Mouse (Mus musculus) kidney, adult 18-20 months (tissue): ENCODE measurements at regions not wholly inside any gene's neighbourhood (a gene's known extent, or its start where the extent isn't known, plus 50 kb on each side); places are given as distances from the start of the nearest gene placed in this dataset.

Experiments used
- DNase-seq: peaks from one replicate; pipeline ENCODE4 v3.0.0; 2021

DNA sequence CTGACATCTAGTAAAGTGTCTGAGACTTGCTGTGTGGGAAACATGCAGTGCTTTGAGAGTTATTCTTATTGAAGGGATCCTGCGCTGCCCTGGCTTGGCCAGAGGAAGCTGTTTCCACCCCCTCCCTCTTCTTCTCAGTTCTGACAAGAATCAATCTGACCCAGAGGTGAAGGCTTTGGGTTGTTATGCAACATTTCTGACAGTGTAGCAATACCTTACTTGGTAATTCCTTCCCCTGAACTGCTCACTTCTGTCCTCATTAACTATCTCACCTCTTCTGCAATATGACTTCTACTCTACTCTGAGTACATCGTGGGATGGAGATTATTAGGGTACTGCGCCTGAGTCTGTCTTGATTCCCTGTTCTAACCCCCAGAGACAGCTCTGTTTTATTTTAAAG, 586.8 kb upstream of the Nrsn1 start:
- no peak for DNase-seq

DNA sequence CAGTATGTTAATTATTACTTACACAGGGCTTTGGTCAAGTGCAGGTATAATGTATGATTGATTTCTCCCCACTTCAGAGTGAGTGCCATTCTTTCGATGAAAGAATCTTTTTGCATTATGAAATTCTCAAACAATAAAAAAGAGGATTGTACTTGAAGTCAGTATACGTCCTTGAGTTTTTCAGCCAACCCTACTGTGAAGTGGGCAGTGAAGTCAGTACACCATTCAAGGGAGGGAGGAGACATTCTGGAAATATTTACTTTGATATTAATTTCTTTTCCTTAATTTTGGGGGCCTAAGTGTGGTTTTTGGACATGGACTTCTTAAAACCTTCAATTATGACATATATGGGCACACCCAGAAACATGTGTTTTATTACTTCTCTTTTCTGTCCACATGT, 586.2 kb upstream of the Nrsn1 start:
- no peak for DNase-seq

DNA sequence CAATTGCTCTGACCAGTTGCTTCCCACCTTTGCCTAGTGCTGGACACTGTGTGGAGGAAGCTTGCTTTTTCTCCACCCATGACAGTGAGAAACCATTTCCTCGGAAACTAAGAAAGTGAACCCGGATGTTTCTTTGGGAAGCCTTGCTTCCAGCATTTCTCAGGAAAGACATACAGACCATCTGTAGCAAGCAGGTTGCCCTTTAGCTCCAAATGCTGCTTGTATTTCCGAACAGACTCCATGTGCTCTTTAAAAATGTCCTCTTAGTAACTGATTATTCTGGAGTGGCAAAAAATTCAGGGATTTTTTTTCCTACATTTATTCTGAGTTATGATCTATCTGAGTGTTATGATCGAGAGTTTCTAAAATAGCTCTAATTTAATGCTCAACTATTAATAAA, 577.9 kb upstream of the Nrsn1 start:
- DNase-seq: no peak

DNA sequence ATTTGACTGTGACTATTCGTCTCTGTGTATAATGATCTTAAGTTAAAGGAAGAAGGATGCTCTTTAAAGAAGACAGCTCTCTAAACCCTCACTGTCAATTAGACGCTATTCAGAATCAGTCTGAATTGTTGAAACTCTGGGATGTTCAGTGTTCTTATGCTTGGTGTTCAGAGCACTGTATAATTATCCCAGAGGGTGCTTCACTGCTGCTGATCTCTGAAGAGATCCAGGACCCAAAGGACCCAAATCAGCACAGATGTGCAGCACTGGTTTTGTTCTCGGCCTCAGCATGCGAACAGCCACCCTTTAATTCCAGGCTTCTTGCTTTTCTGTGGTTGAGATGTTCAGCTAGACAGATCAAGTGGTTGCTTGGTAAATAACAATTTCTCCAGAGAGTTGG, 567.9 kb upstream of the Nrsn1 start:
- no peak for DNase-seq

DNA sequence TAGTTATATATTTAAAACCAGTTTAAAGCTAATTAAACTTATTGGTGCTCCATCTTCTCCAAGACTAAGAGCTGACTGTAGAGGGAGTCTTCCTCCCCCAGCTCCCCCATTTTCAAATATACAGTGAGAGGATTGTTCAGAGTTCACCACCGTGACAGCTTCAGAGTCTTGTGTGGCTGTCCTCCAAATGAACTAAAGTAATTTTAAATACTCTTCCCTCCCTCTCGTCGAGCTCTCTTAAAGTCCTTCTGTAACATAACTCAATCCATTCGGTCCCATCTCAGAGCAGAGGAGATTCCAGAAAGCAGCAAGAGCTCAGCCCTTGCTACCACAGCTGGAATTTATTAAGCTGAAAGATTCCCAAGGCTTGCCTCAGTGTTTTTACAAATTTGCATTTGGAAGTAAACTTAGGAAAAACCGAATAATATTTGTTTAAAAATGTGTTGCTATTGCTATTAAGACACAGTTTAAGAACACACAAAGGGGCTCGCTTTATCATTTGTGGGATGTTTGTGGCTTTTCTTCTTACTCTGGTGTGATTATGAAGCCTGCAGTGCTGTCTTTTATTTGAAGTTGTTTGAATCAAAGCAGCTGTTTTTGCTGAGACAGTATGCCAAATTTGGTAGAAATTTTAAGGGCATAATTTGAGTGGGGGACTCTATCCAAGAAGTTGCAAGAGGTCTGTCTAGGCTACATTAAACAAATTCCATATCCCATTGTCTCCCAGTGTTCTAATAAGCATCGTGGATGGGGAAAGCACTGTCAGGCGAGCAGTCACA, 559.0 kb upstream of the Nrsn1 start:
- no peak for DNase-seq

DNA sequence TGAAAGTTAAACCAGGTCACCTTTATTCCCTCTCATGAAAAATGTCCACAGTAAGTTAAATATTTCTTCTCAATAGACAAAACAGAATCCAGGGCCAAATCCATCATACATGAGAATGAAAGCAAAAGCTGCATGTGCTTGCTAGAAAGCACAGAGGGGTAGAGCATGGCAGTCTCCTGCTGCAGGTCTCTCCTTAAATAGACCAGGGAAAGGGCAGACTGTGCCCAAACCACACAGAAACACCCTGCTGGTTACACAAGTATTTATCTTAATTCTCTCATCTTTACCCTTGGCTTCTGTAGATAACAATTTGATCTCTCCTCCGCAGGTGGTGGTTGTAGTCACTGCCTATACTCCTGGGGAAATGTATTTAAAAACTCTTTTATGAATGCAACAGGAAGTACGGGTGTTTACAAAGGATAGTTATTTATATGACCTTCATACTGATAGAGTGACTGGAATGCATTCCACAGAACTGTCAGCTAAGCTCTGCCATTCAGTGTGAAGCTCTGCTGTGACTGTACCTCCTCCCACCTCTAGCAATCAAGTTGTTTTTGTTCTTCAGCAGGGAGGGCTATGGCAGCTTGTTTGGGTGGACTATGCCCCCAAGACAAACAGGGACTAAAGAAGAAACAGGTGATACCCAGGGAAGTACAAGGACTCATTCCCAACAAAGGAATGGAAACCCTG, 538.4 kb upstream of the Nrsn1 start:
- no peak for DNase-seq

DNA sequence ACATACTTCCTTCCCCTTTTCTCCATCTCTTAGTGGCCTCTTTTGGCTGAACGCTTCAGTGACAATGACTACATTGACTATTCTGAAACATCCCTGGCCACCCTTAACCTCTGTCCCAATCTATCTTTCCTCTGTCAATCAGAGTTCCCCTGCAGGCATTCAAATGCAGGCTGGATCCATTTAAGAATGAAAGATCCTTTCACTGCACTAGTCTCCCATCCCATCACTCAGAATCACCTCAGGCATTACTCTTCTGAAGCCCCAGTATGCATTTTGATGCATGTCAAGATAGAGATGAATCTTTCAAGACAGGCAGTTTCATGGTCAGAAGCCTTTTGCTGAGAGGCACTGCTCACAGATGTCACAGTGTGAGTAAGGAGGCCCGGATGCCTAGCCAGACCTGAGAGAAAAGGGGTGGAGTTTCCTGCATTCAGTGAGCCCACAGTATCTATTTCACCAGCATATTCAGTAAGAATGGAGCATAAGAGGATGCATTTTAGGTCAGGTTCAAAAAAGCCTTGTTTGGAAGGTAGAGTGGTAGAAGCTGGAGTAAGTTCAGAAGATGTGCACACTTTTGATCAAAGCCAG, 523.0 kb upstream of the Nrsn1 start:
- DNase-seq: no peak

DNA sequence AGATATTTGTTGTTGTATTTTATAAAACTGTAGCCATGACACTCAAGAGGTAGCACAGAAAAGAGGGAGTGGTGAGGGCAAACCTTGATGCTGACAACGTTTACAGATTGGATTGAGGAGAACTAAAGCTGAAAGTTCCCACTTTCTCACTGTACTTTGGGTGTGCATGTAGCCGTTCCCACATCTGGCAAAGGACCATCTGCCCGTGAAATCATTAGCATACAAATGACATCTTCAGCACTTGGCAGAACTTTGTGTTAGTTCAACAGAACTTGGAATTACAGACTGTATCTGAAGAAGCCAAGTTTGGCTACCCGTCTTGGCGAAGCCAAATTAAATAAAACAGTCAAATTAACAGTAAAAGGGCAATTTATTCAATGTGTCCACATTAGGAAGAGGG, 510.9 kb upstream of the Nrsn1 start:
- DNase-seq: peak; percentile 2

DNA sequence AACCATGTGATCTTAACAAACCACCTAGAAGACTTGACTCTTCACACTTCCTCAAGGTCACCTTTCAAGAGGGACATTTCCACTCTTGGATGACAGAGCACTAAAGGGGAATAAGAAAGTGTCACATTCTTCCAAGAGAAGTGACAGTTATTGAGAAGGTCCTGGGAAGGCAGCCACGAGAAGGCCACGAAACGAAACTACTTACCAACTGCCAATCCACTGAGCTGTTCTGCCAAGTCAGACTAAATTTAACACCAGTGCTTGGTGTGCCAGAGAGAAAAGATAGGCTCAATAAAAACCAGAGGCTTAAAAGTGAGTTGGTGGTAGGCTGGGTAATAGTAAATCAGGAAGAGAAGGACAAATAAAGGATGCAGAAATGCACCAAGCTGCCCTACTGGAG, 507.4 kb upstream of the Nrsn1 start:
- no peak for DNase-seq

DNA sequence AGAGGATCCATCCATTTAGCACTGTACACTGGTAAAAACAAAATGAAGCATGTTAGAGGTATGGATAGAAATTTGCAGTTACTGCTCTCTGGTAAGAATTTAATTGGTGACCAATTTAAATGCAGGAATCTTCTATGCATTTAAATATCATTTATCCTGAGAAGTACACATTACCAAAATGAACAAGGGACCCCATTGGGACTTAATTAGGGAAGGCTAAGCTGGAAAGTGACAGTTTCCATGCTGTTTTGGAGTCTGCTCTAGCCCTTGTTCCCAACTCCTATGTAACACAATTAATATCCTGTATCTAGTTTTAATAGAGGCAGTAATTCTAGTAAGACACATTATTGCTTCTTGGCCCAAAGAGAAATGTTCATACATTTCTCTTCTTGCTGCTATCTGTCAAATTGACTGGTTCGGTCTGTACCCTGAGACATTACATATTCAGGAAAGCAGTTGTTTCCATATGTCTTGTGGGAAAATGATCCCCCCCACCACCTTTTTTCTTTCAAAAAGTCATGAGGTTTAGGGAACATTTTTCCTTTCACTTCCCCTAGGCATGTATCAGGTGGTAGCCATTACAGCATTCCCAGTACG, 504.4 kb upstream of the Nrsn1 start:
- DNase-seq: no peak

DNA sequence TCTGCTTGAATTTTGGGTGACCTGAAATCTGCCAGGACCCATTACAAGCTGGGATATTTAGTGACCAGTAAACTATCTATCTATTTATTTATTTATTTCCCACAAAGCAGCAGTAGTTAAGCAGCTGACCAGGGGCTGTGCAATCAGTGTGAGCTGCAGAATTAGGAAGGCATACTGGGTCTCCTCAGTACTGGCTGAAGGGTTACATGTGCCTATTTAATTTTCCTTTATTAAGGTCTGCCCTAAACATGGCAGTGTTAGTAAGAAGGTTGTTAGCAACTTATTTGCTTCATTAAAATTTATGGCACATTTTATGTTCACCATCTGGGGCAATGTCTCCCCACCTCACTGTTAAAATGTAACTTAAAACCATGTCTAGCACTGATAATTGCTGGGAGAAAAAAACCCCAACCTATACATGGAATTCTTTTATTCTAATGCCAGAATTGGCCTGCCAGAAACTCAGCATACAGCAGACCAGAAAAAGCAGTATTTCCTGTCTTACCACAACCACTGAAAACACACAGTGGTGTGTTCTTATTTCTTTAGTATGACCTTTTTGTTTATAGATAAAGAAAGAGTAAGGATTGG, 484.3 kb upstream of the Nrsn1 start:
- no peak for DNase-seq

DNA sequence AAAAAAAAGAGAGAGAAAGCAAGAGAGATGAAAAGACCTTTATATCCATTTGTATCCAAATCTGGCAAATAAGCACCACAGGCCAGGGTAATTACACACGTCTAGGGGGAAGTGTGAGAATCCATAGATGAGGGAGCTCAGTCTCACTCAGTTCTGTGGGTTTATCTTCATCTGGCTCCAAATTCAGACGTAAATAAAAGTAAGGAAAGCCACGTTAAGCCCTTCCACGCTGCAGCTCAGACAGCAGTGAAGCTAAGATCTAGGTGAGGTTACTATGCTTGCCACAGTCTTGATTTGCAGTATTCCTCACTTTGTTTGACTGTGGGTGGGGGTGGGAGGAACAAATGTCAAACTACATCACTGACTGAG, 481.1 kb upstream of the Nrsn1 start:
- DNase-seq: no peak

DNA sequence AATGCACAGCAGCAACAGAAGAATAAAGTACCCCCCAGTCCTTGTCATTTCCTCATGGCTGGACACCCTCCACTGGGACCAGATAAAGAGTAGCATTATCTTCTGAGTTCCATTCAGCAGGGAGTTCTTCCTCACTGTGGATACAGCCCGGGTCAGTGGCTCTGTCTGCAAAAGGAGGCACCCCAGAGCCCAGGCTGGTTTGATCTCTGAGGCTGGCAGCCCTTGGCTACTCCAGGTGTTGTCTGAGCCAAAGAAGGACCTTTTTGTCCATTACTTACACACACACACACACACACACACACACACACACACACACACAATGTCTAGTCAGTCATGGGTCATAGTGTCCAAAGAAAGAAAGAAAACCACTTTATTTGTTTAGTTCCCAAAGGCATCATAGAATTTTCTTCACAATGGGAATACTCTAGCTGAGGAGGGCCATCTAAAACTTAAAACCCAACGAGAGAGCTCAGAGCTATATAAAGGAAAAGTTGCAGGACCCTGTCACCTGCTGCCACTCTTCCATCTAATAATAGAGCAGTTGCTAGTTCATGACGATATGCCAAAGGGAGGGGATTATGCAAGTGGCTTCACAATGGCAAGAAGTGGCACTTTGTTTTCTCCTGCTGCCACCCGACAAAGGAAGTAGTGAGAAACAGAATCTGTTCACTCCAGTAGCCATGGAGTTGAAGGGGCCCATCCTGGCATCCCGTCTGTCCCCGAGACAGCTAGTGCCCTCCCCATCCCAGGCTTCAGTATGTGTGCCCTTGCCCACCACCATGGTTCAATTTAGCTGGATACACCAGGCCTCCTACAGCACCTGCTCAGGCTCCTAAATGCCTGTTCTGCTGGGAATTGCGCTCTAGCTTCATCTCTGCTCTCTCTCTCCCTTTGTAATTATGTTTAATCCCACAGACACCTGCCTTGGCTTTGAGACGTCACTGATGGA, 480.4 kb upstream of the Nrsn1 start:
- no peak for DNase-seq

DNA sequence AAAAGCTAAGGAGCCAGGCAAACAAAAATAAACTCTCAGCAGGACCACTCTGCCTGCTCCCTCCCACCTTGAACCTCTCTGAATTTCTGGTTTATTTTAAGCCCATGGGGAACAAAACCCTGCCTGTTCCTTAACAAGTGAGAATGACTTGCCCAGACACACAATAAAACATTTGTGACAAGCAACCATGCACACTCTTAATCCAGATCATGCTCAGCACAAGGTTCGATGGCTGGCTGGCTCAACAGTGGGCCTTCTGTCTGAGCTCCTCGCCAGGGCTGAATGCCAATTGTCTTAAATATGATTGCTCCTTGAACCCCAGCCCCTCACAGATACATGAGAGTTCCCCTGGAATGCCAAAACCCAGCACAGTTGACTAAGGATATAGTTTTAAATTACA, 468.3 kb upstream of the Nrsn1 start:
- DNase-seq: no peak

DNA sequence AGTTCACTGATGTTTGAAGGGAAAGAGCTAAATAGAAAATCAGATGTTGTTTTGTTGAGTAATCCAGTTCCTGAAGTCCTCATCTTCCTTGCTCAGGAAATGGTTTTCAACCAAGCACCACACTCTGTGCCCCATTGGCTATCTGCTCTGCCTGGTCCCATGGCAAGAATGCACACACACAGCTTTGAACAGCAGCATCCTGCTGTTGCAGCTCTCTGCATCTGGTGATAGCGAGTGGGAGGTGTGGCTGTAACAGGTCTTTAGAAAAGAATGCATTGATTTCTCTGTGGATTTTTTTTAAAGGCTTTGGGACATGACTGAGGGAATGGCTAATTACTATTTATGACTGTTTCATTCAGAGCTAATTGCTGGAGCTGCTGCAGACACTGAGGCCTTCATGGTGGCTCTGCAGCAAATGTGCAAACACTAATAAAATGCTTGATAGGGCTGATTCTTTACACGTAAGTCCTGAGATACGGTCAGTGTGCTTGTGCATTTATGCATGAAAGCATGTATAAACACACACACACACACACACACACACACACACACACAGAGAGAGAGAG, 459.1 kb upstream of the Nrsn1 start:
- no peak for DNase-seq

DNA sequence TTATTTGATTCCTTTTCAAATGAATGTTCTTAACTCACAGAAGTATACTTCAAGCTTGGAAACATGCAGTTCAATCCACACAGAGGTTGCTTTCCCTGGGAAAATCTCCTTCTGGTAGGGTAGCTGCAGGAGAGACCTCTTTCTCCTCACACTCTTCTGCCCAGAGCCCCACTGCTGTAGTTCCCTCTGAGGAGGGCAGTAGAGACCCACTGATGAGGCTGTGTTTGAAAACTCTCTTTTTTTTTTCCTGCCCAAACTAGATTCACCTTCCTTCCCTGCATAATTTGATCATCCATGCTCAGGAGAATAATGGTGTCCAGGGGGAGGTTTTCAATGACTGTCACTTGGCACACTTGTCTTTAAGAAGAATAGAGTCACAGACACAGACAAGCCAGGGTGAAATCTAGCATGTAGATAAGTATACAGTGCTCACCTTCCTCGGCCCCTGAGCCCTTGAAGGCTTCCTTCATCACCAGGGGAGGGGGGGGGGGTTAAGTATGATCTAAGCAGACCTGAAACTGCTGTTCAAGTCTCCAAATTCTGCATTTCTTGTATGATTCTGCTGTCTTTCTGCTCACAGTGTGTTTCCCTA, 457.3 kb upstream of the Nrsn1 start:
- DNase-seq: no peak

DNA sequence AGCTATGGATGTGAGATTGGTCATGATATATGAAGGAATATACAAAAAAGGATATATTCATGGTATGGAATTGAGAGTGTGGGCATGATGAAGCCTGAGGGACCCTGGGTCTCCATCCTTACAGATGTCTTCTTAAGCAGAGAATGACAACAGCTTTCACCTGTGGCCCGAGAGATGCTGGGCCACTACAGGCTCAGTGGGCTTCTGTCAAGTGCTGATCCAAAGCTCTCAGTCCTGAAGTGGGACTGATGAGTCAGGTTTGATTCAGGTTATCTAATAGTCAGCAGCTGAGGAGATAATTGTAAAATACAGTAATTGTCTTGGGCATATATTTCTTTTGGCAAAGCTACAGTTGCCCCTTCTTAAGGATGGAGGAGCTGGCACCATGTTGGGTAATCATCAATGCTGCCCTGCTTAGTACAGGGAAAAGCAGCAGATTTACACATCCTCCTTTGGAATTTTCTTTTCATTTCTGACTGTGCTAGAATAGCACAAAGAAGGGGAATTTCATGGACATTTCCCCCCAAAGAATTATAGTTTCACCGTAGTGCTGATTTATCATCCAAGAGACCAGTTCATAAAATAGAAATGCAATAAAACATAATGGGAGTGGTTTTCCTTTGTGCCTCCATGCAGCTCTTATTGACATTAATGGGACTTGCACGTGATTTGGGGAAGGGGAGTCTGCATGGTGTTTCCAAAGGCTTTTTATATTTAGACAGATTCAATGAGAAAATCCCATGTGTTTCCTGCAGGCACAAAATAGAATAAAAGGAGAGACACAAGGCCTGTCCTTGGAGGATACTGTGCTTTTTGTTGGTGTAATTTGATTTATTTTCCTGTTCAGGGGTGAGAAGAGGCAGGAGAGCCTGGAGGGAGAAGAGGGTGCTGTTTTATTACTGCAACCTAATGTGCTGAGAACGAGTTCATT, 452.6 kb upstream of the Nrsn1 start:
- no peak for DNase-seq

DNA sequence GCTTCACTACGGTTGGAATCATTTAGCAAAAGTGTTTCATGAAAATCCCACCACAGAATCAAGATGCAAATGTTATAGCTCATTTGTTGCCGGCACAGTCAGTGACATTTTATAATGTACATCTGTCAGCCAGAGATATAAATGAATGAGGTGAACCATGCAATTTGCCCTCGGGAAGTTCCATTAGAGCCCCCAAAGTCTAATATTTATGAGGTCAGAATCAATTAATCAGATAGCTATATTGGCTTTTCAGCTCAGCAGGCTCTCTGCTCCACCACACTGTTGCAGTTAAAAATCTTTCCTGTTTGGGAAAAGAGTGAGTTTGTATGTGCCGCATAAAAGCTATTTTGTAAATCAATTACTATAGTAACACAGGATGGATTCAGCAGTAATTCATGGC, 430.7 kb upstream of the Nrsn1 start:
- DNase-seq: no peak

DNA sequence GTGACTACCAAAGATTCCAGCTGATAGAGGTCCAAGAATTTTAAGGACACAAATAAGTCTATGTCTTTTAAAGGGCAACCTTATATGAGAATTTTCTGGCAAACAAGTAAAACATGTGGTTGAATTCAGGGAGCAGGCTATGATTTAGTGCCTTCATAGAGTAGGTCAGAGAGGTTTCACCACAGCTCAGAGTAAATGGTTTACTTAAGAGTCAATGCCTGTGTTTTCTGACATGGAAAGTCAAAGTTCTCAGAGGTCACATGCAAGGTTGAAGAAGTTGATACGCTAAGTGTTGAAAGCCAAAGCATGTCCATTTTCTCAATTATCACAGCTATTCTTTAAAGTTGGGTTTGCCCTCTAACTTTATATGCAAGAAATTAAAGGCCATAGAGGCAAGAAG, 425.7 kb upstream of the Nrsn1 start:
- no peak for DNase-seq

DNA sequence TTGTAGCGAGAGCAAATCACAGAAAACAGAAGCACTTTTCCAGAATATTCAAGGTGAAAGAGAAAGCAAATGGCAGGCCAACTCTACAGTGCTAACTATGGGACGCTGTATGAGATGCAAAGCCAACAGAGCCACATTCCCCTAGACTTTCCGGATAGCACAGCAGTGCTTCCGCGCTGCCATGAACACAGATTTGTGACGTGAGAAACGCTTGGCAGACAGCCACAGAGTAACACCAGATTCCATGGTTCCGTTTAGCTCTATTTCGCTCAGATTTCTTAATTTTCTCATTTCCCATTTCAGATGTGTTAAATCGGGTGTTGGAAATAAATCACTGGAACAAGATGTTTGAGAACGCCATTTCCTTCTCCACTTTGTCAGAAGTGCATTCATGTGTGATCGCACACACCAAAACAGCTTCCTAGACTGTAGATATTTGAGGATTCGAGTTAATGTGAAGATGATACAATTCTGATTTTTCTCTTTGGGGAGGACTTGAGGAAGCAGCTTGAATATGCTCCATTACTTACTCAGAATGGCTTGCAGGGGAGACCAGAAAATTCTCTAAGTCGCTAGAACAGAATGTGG, 424.8 kb upstream of the Nrsn1 start:
- DNase-seq: no peak
